Mouse (Mus musculus) T-cell, adult 2 months (primary cell): ENCODE measurements around the gene Pced1b.
"Not testable (repeated sequence)": the region's sequence is repeated elsewhere in the genome, so short reads cannot be mapped to it uniquely, and the experiment has no call there.

Source experiments
- DNase-seq: peaks from one replicate; pipeline ENCODE4 v3.0.0; 2022; ENCODE audit warnings: low spot score

The Pced1b gene

GRCm38 (mm10) chr15:97342336-97342735 is 95.4 kb downstream of the Pced1b start:
- peak; percentile 69 for DNase-seq

- peak; percentile 76 for DNase-seq
Measured at GRCm38 (mm10) chr15:97342945-97343344, 96.0 kb downstream of the Pced1b start.

- no peak for DNase-seq
Measured at GRCm38 (mm10) chr15:97343921-97344320, 97.0 kb downstream of the Pced1b start.

- no peak for DNase-seq
Measured at GRCm38 (mm10) chr15:97345110-97345509, 98.2 kb downstream of the Pced1b start.

- no peak for DNase-seq
Measured at GRCm38 (mm10) chr15:97345917-97346316, 99.0 kb downstream of the Pced1b start.

- no peak for DNase-seq
Measured at GRCm38 (mm10) chr15:97346413-97346812, 99.5 kb downstream of the Pced1b start.

- DNase-seq: no peak
Measured at GRCm38 (mm10) chr15:97346897-97347296, 100.0 kb downstream of the Pced1b start.

- DNase-seq: no peak
Measured at GRCm38 (mm10) chr15:97348566-97349315, 101.8 kb downstream of the Pced1b start.

- DNase-seq: no peak
Measured at GRCm38 (mm10) chr15:97350528-97350927, 103.6 kb downstream of the Pced1b start.

GRCm38 (mm10) chr15:97351016-97351415 is 104.1 kb downstream of the Pced1b start:
- DNase-seq: no peak

- no peak for DNase-seq
Measured at GRCm38 (mm10) chr15:97351681-97352080, 104.8 kb downstream of the Pced1b start.

- DNase-seq: no peak
Measured at GRCm38 (mm10) chr15:97355676-97356303, 108.9 kb downstream of the Pced1b start.

- no peak for DNase-seq
Measured at GRCm38 (mm10) chr15:97357016-97357415, 110.1 kb downstream of the Pced1b start.

- peak; percentile 71 for DNase-seq
Measured at GRCm38 (mm10) chr15:97360842-97361770, 114.2 kb downstream of the Pced1b start.

- DNase-seq: peak; percentile 70
Measured at GRCm38 (mm10) chr15:97361771-97362171, 114.9 kb downstream of the Pced1b start.

- DNase-seq: not testable (repeated sequence)
Measured at GRCm38 (mm10) chr15:97364271-97364670, 117.4 kb downstream of the Pced1b start.

- DNase-seq: no peak
Measured at GRCm38 (mm10) chr15:97364968-97365367, 118.1 kb downstream of the Pced1b start.

- DNase-seq: no peak
Measured at GRCm38 (mm10) chr15:97368035-97368608, 121.2 kb downstream of the Pced1b start.

- DNase-seq: no peak
Measured at GRCm38 (mm10) chr15:97368631-97369030, 121.7 kb downstream of the Pced1b start.

GRCm38 (mm10) chr15:97369144-97369543 is 122.2 kb downstream of the Pced1b start:
- DNase-seq: no peak

GRCm38 (mm10) chr15:97370880-97371279 is 124.0 kb downstream of the Pced1b start:
- DNase-seq: no peak

GRCm38 (mm10) chr15:97372043-97372442 is 125.1 kb downstream of the Pced1b start:
- not testable (repeated sequence) for DNase-seq
